Mouse (Mus musculus) C2C12 (cell line): ENCODE results near the gene Syne3. TPM values are rescaled to one million over a fixed set of nuclear protein-coding genes. Genes with fewer than 3 reads are reported as not detected.
A peak's percentile ranks its signal among the peaks of the same experiment; 100 is the strongest.

Source experiments
- H3K27me3 ChIP-seq: one replicate; pipeline ENCODE4 v1.6.1; 2011; ENCODE audit not compliant: control insufficient read depth, insufficient read depth, insufficient read length
- H3K36me3 ChIP-seq: one replicate; pipeline ENCODE4 v1.6.1; 2011; ENCODE audit not compliant: control insufficient read depth, insufficient read depth
- H3K4me3 ChIP-seq: one replicate; pipeline ENCODE4 v1.5.1; 2011; ENCODE audit warnings: mild to moderate bottlenecking, control low read depth; ENCODE audit not compliant: poor library complexity, insufficient read depth, severe bottlenecking
- H3K79me2 ChIP-seq: one replicate; pipeline ENCODE4 v1.6.1; 2011; ENCODE audit not compliant: control insufficient read depth, insufficient read depth
- H3K79me3 ChIP-seq: one replicate; pipeline ENCODE4 v1.6.1; 2011; ENCODE audit warnings: low read depth, control low read depth
- H3ac ChIP-seq: one replicate; pipeline ENCODE3; 2011; ENCODE audit warnings: low read depth; ENCODE audit not compliant: control insufficient read depth, insufficient read length
- CEBPB ChIP-seq: IDR thresholded peaks from one replicate; pipeline ENCODE4 v1.6.1; 2011; ENCODE audit warnings: low read depth, mild to moderate bottlenecking, control low read depth, moderate library complexity
- CTCF ChIP-seq: IDR thresholded peaks from one replicate; pipeline ENCODE4 v1.5.1; 2011; ENCODE audit not compliant: control insufficient read depth, insufficient read depth, insufficient read length
- FOSL1 ChIP-seq: IDR thresholded peaks from one replicate; pipeline ENCODE4 v1.8.0; 2011; ENCODE audit warnings: mild to moderate bottlenecking, low read length; ENCODE audit not compliant: poor library complexity, insufficient read depth, severe bottlenecking
- MAX ChIP-seq: IDR thresholded peaks from one replicate; pipeline ENCODE4 v1.6.1; 2011; ENCODE audit warnings: mild to moderate bottlenecking, control low read depth
- MYOD1 ChIP-seq: IDR thresholded peaks from one replicate; pipeline ENCODE4 v1.6.1; 2011; ENCODE audit warnings: low read depth; ENCODE audit not compliant: control insufficient read depth, insufficient read length
- MYOG ChIP-seq: IDR thresholded peaks from one replicate; pipeline ENCODE4 v1.6.1; 2011; ENCODE audit not compliant: control insufficient read depth, insufficient read length; ENCODE audit errors: extremely low read depth
- USF1 ChIP-seq: IDR thresholded peaks from one replicate; pipeline ENCODE4 v1.6.1; 2011; ENCODE audit warnings: low read depth, mild to moderate bottlenecking, control low read depth, moderate library complexity
- polyA plus RNA-seq: library from polyadenylated mRNA; unstranded; fragments of >200 nt; fragmentation: generic; extraction: Trizol; gene quantifications from one replicate; pipeline ENCODE4 v1.2.1, GENCODE M21; 2012; ENCODE audit warnings: missing spikeins

The Syne3 gene
- polyA plus RNA-seq, 1 experiment: 24.8 TPM

GRCm38 (mm10) chr12:105003715-105004114 is 5.9 kb downstream of the Syne3 start:
- H3K36me3 ChIP-seq: peaks cover 10% of the 10 kb centered on the region

GRCm38 (mm10) chr12:105003158-105003557 is 6.5 kb downstream of the Syne3 start:
- Histone ChIP-seq H3K27me3 (no peaks in the 10 kb centered on the region), H3ac (no peak overlapping the region), H3K79me3 (peaks cover 73% of the 10 kb centered on the region), H3K79me2 (peaks cover 93% of the 10 kb centered on the region), H3K4me3 (no peak overlapping the region), H3K36me3 (peaks cover 10% of the 10 kb centered on the region)
- TF ChIP-seq CEBPB (no peak), MYOD1 (peak; percentile 61), MYOG (no peak), MAX (no peak)

More at GRCm38 (mm10) chr12:105003715-105004114, 5.9 kb downstream of the Syne3 start:
- Histone ChIP-seq H3K4me3 (no peak overlapping the region), H3K79me2 (peaks cover 93% of the 10 kb centered on the region), H3K27me3 (no peaks in the 10 kb centered on the region), H3K79me3 (peaks cover 72% of the 10 kb centered on the region), H3ac (no peak overlapping the region)
- TF ChIP-seq CEBPB (no peak), MYOG (no peak), MYOD1 (no peak), MAX (no peak), FOSL1 (no peak), USF1 (no peak), CTCF (no peak)

GRCm38 (mm10) chr12:105002340-105003132 is 7.1 kb downstream of the Syne3 start:
- Histone ChIP-seq H3K4me3 (no peak overlapping the region), H3K79me3 (peaks cover 74% of the 10 kb centered on the region), H3K36me3 (peaks cover 9% of the 10 kb centered on the region), H3ac (peak overlapping the region; percentile 42), H3K27me3 (no peaks in the 10 kb centered on the region), H3K79me2 (peaks cover 93% of the 10 kb centered on the region)
- no peak for TF ChIP-seq MAX
- peak; percentile 59 for TF ChIP-seq CEBPB

- TF ChIP-seq MYOG (no peak), CTCF (no peak), MYOD1 (no peak), CEBPB (no peak), FOSL1 (no peak), MAX (no peak), USF1 (no peak)
- H3ac ChIP-seq: no peak overlapping the region
- H3K4me3 ChIP-seq: no peak overlapping the region
- no peaks in the 10 kb centered on the region for H3K27me3 ChIP-seq
- peaks cover 93% of the 10 kb centered on the region for H3K79me2 ChIP-seq
- H3K79me3 ChIP-seq: peaks cover 74% of the 10 kb centered on the region
- H3K36me3 ChIP-seq: peaks cover 4% of the 10 kb centered on the region
These were observed 8.3 kb downstream of the Syne3 start for GRCm38 (mm10) chr12:105001317-105001716.

- TF ChIP-seq MAX (peak; percentile 98), CEBPB (no peak), CTCF (no peak), FOSL1 (peak; percentile 72), MYOD1 (peak; percentile 85), MYOG (no peak), USF1 (peak; percentile 81)
- H3ac ChIP-seq: peak overlapping the region; percentile 25
These were observed 8.9 kb downstream of the Syne3 start for GRCm38 (mm10) chr12:105000487-105001283.

More at GRCm38 (mm10) chr12:105000487-105001283, 8.9 kb downstream of the Syne3 start:
- Histone ChIP-seq H3K79me2 (peaks cover 93% of the 10 kb centered on the region), H3K79me3 (peaks cover 71% of the 10 kb centered on the region), H3K4me3 (no peak overlapping the region), H3K27me3 (no peaks in the 10 kb centered on the region), H3K36me3 (peaks cover 9% of the 10 kb centered on the region)
